Mouse (Mus musculus): Measurements from ENCODE around the gene Mpp4. TPM values are rescaled to one million over a fixed set of nuclear protein-coding genes. Genes with fewer than 3 reads are reported as not detected.

The Mpp4 gene
- polyA plus RNA-seq, 1 experiment: 1.4 TPM

- 83% methylated on average over 6 of the region's 6 CpGs for WGBS
- Histone ChIP-seq H3K4me3 (replicated peaks; ENCODE audit: control insufficient read depth, low read depth, low read length) (no peak overlapping the region), H3K4me1 (ENCODE audit: control insufficient read depth, insufficient read depth, low read length) (no peaks in the 10 kb centered on the region), H3K27ac (ENCODE audit: control insufficient read depth, insufficient read depth, low read depth, low read length, poor library complexity) (no peak overlapping the region)
- TF ChIP-seq CTCF (IDR thresholded peaks at IDR 0.05; ENCODE audit: control insufficient read depth, insufficient read depth, low read length): no peak
- no peak for TF ChIP-seq POLR2A (IDR thresholded peaks at IDR 0.05; ENCODE audit: borderline replicate concordance, control insufficient read depth, low read depth, low read length)
Observed at GRCm38 (mm10) chr1:59102071-59102470, 61.1 kb downstream of the Mpp4 start.

GRCm38 (mm10) chr1:59101020-59101419 lies 62.2 kb downstream of the Mpp4 start:
- Histone ChIP-seq H3K27ac (ENCODE audit: control insufficient read depth, insufficient read depth, low read depth, low read length, poor library complexity) (no peak overlapping the region), H3K4me1 (ENCODE audit: control insufficient read depth, insufficient read depth, low read length) (no peaks in the 10 kb centered on the region), H3K4me3 (replicated peaks; ENCODE audit: control insufficient read depth, low read depth, low read length) (no peak overlapping the region)
- TF ChIP-seq CTCF (IDR thresholded peaks at IDR 0.05; ENCODE audit: control insufficient read depth, insufficient read depth, low read length) (no peak), POLR2A (IDR thresholded peaks at IDR 0.05; ENCODE audit: borderline replicate concordance, control insufficient read depth, low read depth, low read length) (no peak)
- 82% methylated on average over 5 of the region's 5 CpGs for WGBS

- TF ChIP-seq CTCF (IDR thresholded peaks at IDR 0.05; ENCODE audit: control insufficient read depth, insufficient read depth, low read length) (no peak), POLR2A (IDR thresholded peaks at IDR 0.05; ENCODE audit: borderline replicate concordance, control insufficient read depth, low read depth, low read length) (no peak)
Observed at GRCm38 (mm10) chr1:59094705-59095104, 68.5 kb downstream of the Mpp4 start, which contains the start of gene C2cd6. TSS of gene C2cd6 (minus strand) at chr1:59094900.

More at GRCm38 (mm10) chr1:59094705-59095104, 68.5 kb downstream of the Mpp4 start, which contains the start of gene C2cd6:
- 89% methylated on average over 19 of the region's 19 CpGs for WGBS
- H3K27ac ChIP-seq (ENCODE audit: control insufficient read depth, insufficient read depth, low read depth, low read length, poor library complexity): no peak within 1 kb of the TSS; the same call in 1 of the 2 replicates
- no peak within 1 kb of the TSS for H3K4me3 ChIP-seq (replicated peaks; ENCODE audit: control insufficient read depth, low read depth, low read length)
- no peaks in the 10 kb centered on the region for H3K4me1 ChIP-seq (ENCODE audit: control insufficient read depth, insufficient read depth, low read length)

Other genes with a start within 250 kb of the Mpp4 start
- gene Trak2, start 190.0 kb downstream of the Mpp4 start, polyA plus RNA-seq (2011; ENCODE audit: insufficient read depth, insufficient read length, low replicate concordance, missing spikeins): 87.3 and 99.9 TPM in 2 replicates
- gene Stradb, start 189.9 kb downstream of the Mpp4 start, polyA plus RNA-seq (2011; ENCODE audit: insufficient read depth, insufficient read length, low replicate concordance, missing spikeins): 36.5 and 64.4 TPM in 2 replicates
- gene C2cd6, start 68.5 kb downstream of the Mpp4 start, polyA plus RNA-seq (2011; ENCODE audit: insufficient read depth, insufficient read length, low replicate concordance, missing spikeins): not detected in 2 replicates
- 2.3 TPM in 1 of 2 replicates, not detected in the other for gene Tmem237, start 43.0 kb downstream of the Mpp4 start, polyA plus RNA-seq (2011; ENCODE audit: insufficient read depth, insufficient read length, low replicate concordance, missing spikeins)
- gene Als2, start 73.8 kb upstream of the Mpp4 start, polyA plus RNA-seq (2011; ENCODE audit: insufficient read depth, insufficient read length, low replicate concordance, missing spikeins): 2.1 and 8.0 TPM in 2 replicates
- not detected in 2 replicates for gene Cdk15, start 93.5 kb upstream of the Mpp4 start, polyA plus RNA-seq (2011; ENCODE audit: insufficient read depth, insufficient read length, low replicate concordance, missing spikeins)